Mouse (Mus musculus): ENCODE measurements around the gene Chpf2.

The Chpf2 gene

DNA sequence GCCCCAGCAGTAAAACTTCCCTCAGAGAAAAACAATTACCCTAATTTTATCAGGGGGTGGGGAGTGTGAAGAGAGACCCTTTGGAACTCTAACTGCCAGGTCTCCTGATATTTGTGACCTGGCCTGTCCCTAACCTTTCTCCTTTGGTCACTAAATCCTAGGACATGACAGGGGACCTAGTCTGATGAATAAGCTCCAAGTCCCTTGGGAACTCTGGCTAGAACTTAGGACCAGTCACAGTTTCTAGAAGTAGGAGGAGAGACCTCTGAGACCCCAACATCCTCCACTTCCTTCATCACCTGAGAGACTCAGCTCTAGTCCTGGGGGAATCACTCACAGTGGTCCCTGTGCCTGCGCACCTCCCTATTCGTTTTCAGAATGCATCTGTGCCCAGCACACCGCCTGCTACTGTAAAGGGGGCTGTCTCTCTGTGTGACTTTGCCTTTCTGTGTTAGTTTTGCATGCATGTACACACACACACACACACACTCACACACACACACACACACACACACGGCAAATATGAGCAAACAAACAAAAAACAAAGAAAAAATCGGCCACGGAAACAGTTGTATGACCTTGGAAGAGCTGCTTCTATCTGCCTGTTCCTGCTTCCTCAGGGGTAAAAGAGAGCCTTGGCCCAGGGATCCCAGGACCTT is 18.9 kb downstream of the Chpf2 start:
- DNase-seq: no peak

DNA sequence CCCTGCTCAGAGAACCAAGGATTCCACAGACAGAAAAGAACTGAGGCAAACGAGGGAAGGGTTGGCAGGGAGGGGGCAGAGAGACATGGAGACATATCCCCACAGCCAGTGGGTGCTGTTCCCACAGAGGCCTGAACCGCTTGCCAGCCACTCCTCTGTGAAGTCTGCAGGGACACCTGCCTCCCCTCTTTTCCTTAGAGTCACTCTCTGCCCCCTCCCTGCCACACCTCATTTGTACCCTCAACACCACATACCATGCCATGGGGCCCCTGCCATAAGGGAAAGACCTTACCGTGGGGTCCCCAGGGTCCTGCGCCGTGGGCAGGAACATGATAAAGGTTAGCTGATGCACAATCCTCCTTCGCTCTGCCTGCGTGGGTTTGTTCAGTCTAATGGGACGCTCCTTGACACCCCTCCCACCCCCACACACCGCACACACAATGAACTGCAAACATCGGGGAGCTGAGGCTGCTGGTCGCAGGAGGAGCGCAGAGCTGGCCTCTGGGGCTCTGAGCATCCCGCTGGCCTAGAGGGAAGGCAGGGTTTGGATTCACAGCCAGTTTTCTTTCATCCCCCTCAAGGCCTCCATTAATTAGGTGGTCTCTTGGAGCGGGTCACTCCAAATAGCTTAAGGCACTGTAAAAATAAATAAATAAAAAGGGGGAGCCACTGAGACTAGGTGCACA is 19.6 kb downstream of the Chpf2 start:
- no peak for DNase-seq

DNA sequence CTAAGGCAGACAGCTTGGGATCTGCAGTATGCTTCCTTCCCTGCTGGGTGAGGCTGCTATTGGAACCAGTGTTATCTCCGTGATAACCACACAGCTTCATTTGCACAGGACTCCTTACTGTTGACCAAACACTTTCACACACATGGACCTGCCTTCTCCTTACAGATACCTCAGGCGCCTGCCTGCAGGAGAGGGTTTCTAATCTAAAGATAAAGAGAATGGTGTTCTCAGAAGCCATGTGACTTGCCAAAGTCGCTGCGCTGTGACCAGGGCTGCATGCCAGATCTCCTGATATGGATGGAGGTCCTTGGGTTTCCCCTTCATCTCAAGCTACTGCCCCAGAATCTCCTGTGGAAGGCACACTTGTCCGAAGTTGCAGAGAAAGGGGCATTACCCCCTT is 22.8 kb downstream of the Chpf2 start:
- no peak for DNase-seq

DNA sequence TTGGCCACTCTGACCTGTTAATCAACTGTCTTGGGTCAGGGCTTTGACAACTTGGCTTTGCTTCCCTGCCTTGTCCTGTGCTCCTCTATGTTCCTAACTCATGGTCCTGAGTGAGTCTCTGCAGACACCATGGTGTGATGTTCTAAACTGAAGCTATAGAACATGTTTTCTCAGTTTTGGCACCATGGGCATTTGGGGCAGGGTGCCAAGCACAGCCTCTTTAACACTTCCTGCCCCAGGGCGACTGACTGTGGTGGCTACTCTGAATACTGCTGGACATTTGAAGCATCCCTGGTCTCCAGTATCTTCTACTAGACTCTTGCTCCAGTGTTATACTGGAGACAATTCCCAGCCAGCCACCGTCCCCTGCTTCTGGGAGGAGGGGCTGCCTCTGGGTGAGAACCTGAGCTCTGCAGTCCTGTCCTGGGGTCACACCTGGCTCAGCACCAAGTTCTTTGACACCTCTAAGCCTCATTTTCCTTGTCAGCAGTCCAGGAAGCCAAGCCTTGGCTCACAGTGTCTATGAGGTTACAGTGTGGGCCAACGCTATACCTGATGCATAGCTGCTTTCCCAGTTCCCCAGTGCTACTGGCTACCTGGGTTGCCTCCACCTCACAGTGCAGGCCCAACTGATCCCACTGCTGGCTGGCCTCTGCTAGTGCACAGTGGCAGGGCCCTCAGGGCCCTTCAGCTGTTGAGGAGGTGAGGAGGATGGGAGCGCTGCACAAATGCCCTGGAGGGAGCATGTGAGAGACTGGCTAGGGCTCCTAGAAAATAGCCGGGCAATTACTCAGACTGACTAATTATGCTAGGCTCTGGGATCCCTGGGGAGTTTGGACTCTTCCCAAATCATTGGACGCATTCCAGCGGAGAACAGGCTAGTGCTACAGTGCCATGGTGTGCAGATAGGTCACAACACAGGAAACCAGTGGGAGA is 25.1 kb downstream of the Chpf2 start:
- peak; percentile 40 for DNase-seq

DNA sequence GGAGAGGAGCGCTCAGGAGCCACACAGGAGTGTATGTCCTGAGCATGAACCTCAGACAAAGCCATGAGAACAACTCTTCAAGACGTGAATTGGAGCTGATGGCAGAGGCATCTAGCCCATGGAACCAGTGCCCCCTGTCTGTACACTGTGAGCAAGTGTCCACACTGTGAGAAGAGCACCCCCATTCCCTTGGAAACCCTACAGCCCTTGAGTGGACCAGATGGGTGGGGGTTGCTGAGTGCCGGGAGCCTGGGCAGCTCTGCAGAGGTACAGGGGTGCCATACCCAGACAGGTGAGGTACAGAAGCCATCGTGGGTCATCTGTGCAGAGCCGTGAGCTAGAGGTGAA is 25.7 kb downstream of the Chpf2 start:
- DNase-seq: no peak

DNA sequence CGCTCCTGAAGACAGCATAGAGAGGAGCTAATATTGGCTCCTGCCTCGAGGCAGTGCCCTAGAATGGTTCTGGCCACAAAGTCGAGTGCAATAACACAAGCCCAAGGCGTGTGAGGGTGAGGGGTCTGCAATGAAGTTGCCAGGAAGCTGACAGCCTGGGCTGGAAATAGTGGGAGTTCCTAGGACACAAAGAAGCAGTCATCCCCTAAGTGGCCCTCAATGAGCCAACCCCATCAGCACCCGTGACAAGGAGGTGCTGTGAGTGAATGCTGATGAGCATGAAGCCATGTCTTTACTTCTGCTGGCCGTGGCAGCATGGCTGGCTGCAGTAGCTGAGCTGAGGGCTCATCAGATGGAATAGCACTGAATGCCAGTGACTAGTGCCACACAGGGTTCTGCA is 28.6 kb downstream of the Chpf2 start:
- no peak for DNase-seq

DNA sequence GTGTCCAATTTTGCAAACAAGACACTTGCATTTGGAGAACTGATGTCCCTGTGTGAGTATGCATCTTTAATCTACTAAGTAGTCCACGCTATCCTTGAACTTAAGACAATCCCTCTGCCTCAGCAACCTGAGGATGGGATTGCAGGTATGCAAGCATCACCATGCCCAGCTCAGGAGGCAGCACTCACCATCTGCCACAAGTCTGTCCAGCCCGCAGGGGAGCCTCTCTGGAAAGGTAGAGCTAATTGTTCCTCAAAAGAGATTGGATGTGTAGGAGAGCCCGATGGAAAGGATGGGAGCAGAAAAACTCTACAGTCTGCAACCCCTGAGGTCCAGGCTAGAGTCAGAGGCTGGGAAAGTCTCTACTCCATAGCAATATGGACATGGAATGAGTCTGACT is 32.4 kb downstream of the Chpf2 start:
- no peak for DNase-seq

DNA sequence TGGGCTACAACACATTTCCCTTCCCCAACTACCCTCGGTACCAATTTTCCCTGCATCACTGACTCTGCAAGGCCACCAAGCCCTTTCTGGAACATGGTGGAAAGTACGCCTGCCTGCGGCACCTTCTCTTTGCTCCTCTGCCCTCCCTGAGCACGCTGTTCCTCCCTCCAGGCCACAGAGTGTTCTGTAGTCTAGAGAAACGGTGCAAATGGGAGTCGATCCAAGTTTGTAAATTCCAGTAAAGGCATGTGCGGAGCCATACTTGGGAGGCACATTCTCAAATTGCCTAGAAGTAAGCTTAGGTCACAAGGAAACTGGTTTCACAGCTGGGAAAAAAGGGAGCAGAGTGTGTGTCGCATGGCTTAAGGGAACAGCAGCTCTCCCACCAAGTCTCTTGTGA is 33.6 kb downstream of the Chpf2 start:
- DNase-seq: no peak

DNA sequence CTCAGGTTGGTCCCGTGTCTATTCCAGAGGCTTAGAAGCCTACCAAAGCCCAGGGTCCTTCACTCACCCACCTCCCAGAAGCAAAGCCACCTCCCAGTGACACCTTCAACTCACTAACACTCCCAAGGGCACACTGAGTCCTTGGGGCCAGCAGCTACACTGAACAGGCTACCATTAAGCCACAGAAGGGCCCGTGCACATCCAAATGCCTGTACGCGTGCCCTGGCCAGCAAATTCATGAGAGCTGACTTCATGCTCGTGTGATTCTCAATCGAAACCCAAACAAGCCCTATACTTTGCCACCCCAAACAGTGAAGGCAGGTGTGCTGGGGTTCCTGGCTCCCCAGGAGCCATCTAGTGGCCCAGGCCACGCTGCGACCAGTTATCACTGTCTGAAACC is 34.1 kb downstream of the Chpf2 start:
- DNase-seq: no peak

DNA sequence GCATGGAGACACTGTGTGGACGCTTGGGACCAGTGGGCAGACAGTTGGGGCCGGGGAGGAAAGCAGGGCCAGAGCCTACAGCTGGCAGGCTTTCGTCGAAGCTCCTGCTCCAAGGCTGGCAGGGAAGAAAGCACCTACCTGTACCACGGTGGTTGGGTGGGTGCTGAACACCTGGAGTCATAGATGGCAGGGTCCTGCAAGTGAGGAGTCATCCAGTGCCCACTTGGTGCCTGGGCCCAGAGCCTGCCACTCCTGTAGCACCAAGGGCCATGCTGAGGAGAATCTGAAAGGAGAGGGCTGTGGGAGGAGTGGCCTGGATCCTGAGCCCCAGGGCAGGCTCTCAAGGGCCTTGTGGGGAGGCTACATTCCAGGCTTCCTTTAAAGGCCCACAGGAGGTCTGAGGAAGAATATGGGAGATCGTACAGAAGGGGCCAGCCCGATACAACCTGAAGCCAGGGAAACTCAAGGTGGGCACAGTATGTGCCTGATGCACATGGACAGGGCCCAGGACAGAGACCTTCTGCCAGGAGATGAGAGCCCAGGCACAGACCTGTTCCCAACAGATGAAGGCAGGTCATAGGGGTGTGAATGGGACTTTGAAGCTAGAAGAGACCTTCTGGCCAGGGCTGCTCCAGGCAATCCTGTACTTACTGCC is 36.0 kb downstream of the Chpf2 start:
- no peak for DNase-seq

DNA sequence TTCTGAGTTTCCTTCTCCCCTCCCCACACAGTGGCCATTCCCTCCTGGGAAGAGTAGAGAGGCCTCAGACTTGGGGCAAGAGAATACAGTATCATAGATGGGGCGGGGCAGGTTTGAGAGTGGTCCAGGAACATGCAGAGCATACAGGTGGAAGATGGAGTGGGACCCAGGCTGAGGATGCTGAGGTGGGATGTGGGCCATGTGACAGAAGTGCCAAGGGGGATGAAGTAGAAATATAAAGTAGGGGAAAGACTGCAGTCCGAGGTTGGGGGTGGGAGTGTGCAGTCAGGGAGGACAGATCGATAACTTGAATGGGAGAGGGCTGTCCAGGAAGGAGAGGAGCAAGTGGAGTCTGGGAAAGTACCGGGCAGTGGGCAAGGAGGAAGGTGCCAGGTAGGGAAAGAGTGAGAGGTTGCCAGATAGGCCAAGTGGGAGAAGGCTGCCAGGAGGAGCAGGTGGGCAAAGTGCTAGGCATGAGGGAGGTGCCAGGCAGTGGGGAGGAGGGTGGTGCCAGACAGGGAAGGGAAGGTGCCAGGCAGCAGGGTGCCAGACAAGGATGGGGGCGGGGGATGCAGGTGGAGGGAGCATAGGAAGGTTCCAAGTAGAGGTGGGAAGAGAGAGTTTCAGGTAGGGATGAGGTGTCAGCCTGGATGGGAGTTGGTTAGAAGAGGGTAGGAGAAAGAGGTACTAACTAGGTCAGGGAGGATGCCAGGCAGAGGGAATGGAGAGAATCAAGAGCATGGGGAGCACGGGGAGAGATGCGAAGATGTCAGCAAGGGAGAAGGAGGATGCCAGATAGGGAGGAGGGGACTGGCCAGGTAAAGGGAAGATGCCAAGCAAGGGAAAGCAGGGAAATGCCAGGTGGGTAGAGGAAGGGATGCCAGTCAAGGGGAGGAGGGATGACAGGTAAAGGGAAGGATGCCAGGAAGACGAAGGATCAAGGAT is 36.8 kb downstream of the Chpf2 start:
- DNase-seq: no peak

DNA sequence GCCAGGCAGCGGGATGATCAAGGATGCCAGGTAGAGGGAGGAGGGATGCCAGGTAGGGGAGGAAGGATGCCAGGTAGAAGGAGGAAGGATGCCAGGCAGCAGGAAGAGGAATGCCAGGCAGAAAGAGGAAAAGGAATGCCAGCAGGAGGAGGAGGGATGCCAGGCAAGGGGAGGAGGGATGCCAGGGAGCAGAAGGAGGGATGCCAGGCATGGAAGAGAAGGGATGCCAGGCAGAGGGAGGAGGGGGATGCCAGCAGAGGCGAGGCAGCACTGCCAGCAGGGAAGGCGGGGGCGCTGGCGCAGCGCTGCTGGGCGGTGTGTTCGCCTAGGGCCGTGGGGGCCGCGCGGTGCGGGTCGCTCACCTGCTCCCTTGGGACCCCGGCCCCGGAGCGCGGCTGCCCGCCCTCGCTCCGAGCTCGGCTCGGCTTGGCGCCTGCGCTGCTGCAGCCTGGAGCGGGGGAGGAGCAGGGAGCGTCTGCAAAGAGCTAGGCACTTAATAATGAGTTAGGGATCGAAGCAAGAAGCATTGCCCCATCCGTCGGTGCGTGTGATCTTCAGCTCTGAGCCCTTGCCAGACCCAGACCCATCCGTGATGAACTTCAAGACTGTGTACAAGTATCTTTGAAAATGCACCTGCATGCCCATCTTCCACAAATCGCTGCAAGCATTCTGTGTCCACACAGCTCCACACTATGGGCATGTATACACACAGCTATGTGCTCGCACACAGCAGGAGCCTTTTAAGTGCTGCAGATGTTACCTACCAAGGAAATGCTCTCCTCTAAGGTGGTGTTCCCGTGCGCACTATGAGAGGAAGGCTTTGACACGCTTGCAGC is 37.7 kb downstream of the Chpf2 start, which contains the start of gene Smarcd3:
TSS of gene Smarcd3 (minus strand) at position 426 of the 836 bp plus-strand sequence.
- no peak for DNase-seq

DNA sequence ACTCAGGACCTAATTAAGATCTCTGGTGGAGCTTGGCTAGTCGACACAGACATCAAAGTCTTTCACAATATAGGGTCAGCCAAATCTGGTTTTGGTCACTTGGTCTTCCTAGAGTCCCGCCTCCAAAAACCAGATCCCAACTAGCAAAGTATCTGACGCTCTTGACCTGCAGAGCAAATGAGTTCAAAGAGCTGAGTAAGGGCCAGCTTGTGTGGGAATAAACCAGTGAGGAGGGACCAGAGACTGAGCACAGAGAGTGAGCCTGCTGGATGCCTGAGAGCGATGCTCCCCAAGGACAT is 38.2 kb downstream of the Chpf2 start:
- no peak for DNase-seq

DNA sequence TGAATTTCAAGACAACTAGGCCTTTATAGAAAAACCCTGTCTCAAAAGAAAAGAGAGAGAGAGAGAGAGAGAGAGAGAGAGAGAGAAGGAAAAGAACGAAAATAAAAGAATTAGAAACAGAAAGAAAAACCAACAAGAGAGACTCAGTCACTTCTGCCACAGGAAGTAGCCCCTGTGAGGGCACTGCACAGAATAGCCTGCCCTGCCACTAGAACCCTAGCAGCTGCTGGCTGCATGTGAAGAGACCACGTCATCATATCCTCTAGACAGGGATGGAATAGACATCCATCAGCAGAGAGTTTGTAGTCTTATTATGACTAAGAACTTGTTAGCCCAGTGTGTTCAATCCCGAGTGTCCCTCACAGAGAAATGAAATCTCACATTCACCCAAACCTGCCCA is 43.2 kb downstream of the Chpf2 start:
- no peak for DNase-seq

DNA sequence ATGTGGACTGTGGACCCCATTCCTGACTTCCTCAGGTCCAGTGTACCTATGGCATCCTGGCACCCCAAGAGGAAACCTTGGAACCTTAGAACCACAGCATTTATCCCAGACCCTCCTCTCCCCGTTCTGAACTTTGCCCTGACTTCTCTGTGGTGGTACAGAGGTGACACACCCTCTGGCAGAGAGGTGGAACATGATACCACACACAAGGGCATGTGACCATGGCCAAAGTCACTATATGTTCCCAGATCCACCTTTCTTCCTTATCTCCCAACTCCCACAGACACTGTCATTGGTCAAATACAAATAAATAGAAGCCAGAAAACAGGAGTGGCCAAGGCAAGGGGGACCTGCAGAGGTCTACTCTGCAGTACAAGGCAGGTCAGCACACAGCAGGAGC is 48.6 kb downstream of the Chpf2 start:
- no peak for DNase-seq

DNA sequence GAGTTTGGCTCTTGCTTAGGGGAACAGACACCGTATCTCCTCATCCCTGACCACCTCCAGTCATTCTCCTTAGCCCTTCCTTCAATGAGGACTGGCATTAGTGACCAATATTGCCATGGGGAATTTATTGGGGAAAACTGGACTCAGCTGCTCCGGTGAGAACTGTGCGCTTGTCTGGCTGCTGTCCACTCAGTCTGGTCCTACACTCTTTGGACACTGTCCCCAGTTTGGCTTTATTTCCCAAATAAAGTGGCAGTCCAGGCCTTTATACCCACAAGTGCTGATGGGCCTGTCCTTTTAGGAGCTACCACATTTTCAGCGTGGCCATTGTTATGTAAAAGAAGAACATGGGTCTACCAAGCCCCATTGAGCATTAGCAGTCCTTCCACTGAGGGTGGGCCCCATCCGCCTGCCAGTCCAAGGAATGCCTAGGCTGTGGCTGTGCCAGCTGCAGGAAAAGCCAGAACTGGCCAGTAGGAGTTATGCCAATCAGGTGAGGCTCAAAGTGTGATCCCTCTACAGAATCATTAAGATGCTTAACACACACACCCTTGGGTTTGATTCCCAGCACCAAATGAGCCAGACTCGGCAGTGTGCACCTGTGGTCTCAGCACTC is 49.1 kb downstream of the Chpf2 start:
- no peak for DNase-seq

DNA sequence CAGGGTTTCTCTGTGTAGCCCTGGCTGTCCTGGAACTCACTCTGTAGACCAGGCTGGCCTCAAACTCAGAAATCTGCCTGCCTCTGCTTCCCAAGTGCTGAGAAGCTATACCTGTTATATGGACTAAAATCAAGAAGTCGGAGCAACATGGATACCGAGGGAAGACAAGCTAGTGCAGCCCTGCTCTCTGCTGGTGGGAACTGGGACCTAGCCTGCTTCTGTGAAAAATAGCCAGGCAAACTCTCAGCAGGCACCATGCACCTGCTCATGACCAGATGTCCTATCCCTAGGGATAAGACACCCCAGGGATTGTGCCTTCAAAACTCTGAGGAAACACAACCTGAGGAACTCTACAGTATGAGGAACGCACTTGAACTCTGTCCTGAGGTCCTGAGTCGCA is 50.4 kb downstream of the Chpf2 start:
- no peak for DNase-seq

DNA sequence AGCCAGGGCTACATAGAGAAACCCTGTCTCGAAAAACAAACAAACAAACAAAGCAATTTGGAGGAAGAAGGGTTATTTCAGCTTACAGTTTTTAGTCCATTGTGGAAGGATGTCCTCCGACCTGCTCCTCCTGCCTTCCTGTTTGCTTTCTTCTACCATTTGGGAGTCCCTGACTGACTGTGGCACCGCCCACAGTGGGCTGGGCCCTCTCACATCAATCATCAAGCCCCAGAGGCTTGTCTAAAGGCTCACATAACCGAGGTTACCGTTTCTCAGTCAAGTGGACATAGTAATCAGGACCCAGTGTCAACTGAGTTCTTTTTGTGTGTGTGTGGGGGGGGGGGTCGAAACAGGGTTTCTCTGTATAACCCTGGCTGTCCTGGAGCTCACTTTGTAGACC is 51.6 kb downstream of the Chpf2 start:
- DNase-seq: no peak

DNA sequence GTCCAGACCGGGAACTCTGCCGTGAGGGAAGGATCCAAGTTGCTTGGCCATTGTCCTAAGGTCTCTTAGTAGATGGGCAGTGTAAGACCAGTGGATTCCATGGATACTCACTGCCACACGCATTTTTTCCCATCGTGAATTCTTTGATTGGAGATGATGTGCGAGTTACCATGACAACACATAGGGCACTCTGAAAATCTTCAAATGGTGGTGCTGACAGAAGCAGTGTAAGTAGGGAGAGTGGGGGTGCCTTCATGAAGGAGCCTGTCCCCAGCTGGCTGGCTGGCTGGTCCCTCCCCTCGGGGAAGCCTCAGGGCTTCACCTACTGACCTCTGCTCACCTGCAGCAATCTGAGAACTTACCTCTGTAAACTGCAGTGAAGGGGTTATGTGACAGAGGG is 52.5 kb downstream of the Chpf2 start:
- DNase-seq: no peak
